Mouse (Mus musculus): ENCODE data around the gene Nr5a2. TPM values are rescaled to one million over a fixed set of nuclear protein-coding genes. Genes with fewer than 3 reads are reported as not detected.

The Nr5a2 gene
- polyA plus RNA-seq (2015; fragmentation: Nextera tagmentation; extraction: Ambion mirVana), result 0.53 and 0.70 TPM in 2 replicates

GRCm38 (mm10) chr1:136960428-136961012 lies at the start of gene Nr5a2:
Gene Nr5a2 (minus strand): TSS chr1:136960448.
- Histone ChIP-seq H3K36me3 (ENCODE audit: insufficient read depth, low read length) (no peaks in the 10 kb centered on the region), H3K4me3 (ENCODE audit: low read length) (no peak within 1 kb of the TSS), H3K4me1 (ENCODE audit: insufficient read depth, low read length) (peaks cover 6% of the 10 kb centered on the region), H3K27me3 (ENCODE audit: insufficient read depth, low read length) (peaks cover 47% of the 10 kb centered on the region), H3K9ac (replicated peaks; ENCODE audit: low read length) (no peak within 1 kb of the TSS), H3K9me3 (ENCODE audit: low read length) (no peaks in the 10 kb centered on the region), H3K27ac (ENCODE audit: low read length) (no peak within 1 kb of the TSS), H3K4me2 (replicated peaks; ENCODE audit: low read depth, low read length) (no peak within 1 kb of the TSS)
- WGBS, result 51% methylated on average over 4 of the region's 4 CpGs
- ATAC-seq (ENCODE audit: low FRiP score, low TSS enrichment), result no peak

GRCm38 (mm10) chr1:137008726-137009239 lies 48.5 kb upstream of the Nr5a2 start:
- no peaks in the 10 kb centered on the region for H3K36me3 ChIP-seq (ENCODE audit: insufficient read depth, low read length)
- no peak overlapping the region for H3K9ac ChIP-seq (replicated peaks; ENCODE audit: low read length)
- WGBS, result 50% methylated on average over 6 of the region's 6 CpGs
- no peaks in the 10 kb centered on the region for H3K4me1 ChIP-seq (ENCODE audit: insufficient read depth, low read length)
- ATAC-seq (ENCODE audit: low FRiP score, low TSS enrichment), result no peak
- no peaks in the 10 kb centered on the region for H3K27me3 ChIP-seq (ENCODE audit: insufficient read depth, low read length)
- no peaks in the 10 kb centered on the region for H3K9me3 ChIP-seq (ENCODE audit: low read length)
- no peak overlapping the region for H3K27ac ChIP-seq (ENCODE audit: low read length)
- H3K4me3 ChIP-seq (ENCODE audit: low read length), result no peak overlapping the region
- no peak overlapping the region for H3K4me2 ChIP-seq (replicated peaks; ENCODE audit: low read depth, low read length)

DNA sequence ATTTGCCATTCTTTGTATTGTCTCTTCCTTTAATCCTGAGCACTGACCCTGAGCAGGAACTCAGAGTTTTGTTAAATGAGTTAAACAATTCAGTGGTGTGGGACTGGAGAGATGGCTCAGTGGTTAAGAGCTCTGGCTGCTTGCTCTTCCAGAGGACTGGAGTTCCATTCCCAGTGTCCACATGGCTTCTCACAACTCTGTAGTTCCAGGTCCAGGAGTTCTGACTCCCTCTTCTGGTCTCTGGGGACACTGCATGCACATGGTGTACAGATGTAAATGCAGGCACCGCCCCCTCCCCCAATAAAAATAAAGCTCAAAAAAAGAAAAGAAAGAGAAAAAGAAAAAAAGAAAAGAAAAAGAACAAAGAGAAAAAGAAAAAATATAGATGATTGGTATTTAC lies 43.6 kb upstream of the Nr5a2 start:
- ATAC-seq (ENCODE audit: low FRiP score, low TSS enrichment), result no peak
- Histone ChIP-seq H3K4me3 (ENCODE audit: low read length) (no peak overlapping the region), H3K36me3 (ENCODE audit: insufficient read depth, low read length) (no peaks in the 10 kb centered on the region), H3K27me3 (ENCODE audit: insufficient read depth, low read length) (no peaks in the 10 kb centered on the region), H3K4me1 (ENCODE audit: insufficient read depth, low read length) (no peaks in the 10 kb centered on the region), H3K4me2 (replicated peaks; ENCODE audit: low read depth, low read length) (no peak overlapping the region), H3K9me3 (ENCODE audit: low read length) (0 out of 2 replicates have a peak, but pooled peaks cover 3% of the 10 kb centered on the region), H3K27ac (ENCODE audit: low read length) (no peak overlapping the region), H3K9ac (replicated peaks; ENCODE audit: low read length) (no peak overlapping the region)
- WGBS, result 100% methylated on average over 1 of the region's 1 CpGs

DNA sequence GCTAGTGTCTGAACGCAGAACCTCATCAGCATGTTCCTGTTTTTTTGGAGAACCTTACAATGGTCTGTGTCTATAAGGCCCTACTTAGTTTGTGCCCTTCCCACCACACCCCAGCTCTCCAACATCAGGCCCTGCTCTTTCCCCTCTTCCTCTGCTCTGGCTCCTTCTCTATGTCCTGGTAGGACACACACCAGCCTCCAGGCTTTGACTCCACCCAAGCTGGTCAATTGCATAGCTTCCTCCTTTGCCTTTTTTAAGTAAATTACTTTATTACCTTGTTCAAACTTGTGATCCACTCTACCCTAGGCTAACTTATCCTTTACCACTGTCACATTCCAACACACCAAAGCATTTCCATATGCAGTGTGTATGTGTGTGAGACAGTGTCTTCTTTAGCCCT lies 42.9 kb upstream of the Nr5a2 start:
- no peaks in the 10 kb centered on the region for H3K36me3 ChIP-seq (ENCODE audit: insufficient read depth, low read length)
- H3K4me1 ChIP-seq (ENCODE audit: insufficient read depth, low read length), result no peaks in the 10 kb centered on the region
- no peaks in the 10 kb centered on the region for H3K27me3 ChIP-seq (ENCODE audit: insufficient read depth, low read length)
- H3K4me3 ChIP-seq (ENCODE audit: low read length), result no peak overlapping the region
- H3K4me2 ChIP-seq (replicated peaks; ENCODE audit: low read depth, low read length), result no peak overlapping the region
- H3K9ac ChIP-seq (replicated peaks; ENCODE audit: low read length), result no peak overlapping the region
- H3K9me3 ChIP-seq (ENCODE audit: low read length), result 0 out of 2 replicates have a peak, but pooled peaks cover 3% of the 10 kb centered on the region
- ATAC-seq (ENCODE audit: low FRiP score, low TSS enrichment), result no peak
- 83% methylated on average over 1 of the region's 1 CpGs for whole genome bisulfite sequencing
- no peak overlapping the region for H3K27ac ChIP-seq (ENCODE audit: low read length)

DNA sequence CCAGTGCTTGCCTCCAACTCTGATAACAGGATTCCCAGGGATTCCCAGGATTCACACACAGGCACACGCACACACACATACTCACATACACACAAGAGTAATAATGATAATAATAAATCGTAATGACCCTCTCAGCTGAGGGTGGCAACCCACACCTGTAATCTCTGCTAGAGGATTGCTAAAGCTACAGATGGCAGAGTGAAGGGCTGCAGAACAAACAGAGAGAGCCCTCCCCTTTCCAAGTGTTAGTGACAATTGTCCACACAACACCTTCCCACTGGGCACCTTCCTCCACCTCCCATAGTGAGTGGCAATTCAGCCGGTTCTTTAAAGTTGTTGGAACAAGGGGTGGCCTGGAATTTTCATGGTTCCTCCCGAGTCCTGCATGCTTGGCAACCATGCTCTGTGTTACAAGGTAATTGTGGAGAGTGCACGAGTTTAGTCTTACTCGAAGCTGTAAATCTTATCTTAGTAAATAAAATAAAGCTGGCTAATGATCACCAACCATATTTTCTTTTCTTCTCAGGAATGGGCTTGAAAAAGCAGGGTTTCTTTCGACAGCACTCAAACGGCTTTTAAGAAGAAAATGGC lies 31.6 kb upstream of the Nr5a2 start:
- WGBS, result 33% methylated on average over 8 of the region's 8 CpGs
- Histone ChIP-seq H3K27ac (ENCODE audit: low read length) (no peak overlapping the region), H3K4me2 (replicated peaks; ENCODE audit: low read depth, low read length) (no peak overlapping the region), H3K36me3 (ENCODE audit: insufficient read depth, low read length) (no peaks in the 10 kb centered on the region), H3K4me3 (ENCODE audit: low read length) (no peak overlapping the region), H3K27me3 (ENCODE audit: insufficient read depth, low read length) (no peaks in the 10 kb centered on the region), H3K9me3 (ENCODE audit: low read length) (no peaks in the 10 kb centered on the region), H3K9ac (replicated peaks; ENCODE audit: low read length) (no peak overlapping the region), H3K4me1 (ENCODE audit: insufficient read depth, low read length) (no peaks in the 10 kb centered on the region)
- no peak for ATAC-seq (ENCODE audit: low FRiP score, low TSS enrichment)

- ATAC-seq (ENCODE audit: low FRiP score, low TSS enrichment), result no peak
Measured at GRCm38 (mm10) chr1:136980253-136980893, 20.1 kb upstream of the Nr5a2 start.

GRCm38 (mm10) chr1:136977867-136978266 lies 17.6 kb upstream of the Nr5a2 start:
- Histone ChIP-seq H3K27ac (ENCODE audit: low read length) (no peak overlapping the region), H3K4me1 (ENCODE audit: insufficient read depth, low read length) (no peaks in the 10 kb centered on the region), H3K9ac (replicated peaks; ENCODE audit: low read length) (no peak overlapping the region), H3K4me2 (replicated peaks; ENCODE audit: low read depth, low read length) (no peak overlapping the region), H3K36me3 (ENCODE audit: insufficient read depth, low read length) (no peaks in the 10 kb centered on the region), H3K4me3 (ENCODE audit: low read length) (no peak overlapping the region), H3K27me3 (ENCODE audit: insufficient read depth, low read length) (no peaks in the 10 kb centered on the region), H3K9me3 (ENCODE audit: low read length) (no peaks in the 10 kb centered on the region)
- 79% methylated on average over 3 of the region's 3 CpGs for WGBS
- ATAC-seq (ENCODE audit: low FRiP score, low TSS enrichment), result no peak

More at GRCm38 (mm10) chr1:136980253-136980893, 20.1 kb upstream of the Nr5a2 start:
- no peaks in the 10 kb centered on the region for H3K36me3 ChIP-seq (ENCODE audit: insufficient read depth, low read length)
- H3K27ac ChIP-seq (ENCODE audit: low read length), result no peak overlapping the region
- 86% methylated on average over 5 of the region's 5 CpGs for WGBS
- H3K27me3 ChIP-seq (ENCODE audit: insufficient read depth, low read length), result no peaks in the 10 kb centered on the region
- no peak overlapping the region for H3K4me2 ChIP-seq (replicated peaks; ENCODE audit: low read depth, low read length)
- no peak overlapping the region for H3K9ac ChIP-seq (replicated peaks; ENCODE audit: low read length)
- H3K4me3 ChIP-seq (ENCODE audit: low read length), result no peak overlapping the region
- H3K4me1 ChIP-seq (ENCODE audit: insufficient read depth, low read length), result no peaks in the 10 kb centered on the region
- H3K9me3 ChIP-seq (ENCODE audit: low read length), result no peaks in the 10 kb centered on the region

DNA sequence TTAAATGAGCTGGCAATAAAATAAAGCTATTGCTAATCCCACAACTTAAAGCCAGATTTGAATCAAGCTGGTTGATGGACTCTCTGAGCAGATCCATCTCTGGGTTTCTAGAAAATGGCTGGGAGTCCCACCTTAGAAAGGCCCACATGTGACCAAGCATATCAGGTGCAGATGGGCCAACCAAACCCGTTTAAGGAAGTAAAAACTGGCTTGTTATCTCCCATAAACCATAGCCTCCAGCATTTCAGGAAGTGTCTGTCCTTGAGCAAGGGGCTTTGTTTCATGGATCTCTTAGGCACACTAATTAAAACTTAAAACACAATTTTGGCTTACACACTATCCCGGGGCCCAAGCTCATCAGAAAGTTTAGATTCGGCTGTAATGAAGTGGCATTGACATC lies 13.8 kb upstream of the Nr5a2 start:
- no peaks in the 10 kb centered on the region for H3K36me3 ChIP-seq (ENCODE audit: insufficient read depth, low read length)
- H3K9ac ChIP-seq (replicated peaks; ENCODE audit: low read length), result no peak overlapping the region
- no peak overlapping the region for H3K27ac ChIP-seq (ENCODE audit: low read length)
- no peak overlapping the region for H3K4me3 ChIP-seq (ENCODE audit: low read length)
- no peaks in the 10 kb centered on the region for H3K9me3 ChIP-seq (ENCODE audit: low read length)
- no peak overlapping the region for H3K4me2 ChIP-seq (replicated peaks; ENCODE audit: low read depth, low read length)
- H3K4me1 ChIP-seq (ENCODE audit: insufficient read depth, low read length), result no peaks in the 10 kb centered on the region
- no peak for ATAC-seq (ENCODE audit: low FRiP score, low TSS enrichment)
- 87% methylated on average over 3 of the region's 3 CpGs for WGBS
- no peaks in the 10 kb centered on the region for H3K27me3 ChIP-seq (ENCODE audit: insufficient read depth, low read length)

DNA sequence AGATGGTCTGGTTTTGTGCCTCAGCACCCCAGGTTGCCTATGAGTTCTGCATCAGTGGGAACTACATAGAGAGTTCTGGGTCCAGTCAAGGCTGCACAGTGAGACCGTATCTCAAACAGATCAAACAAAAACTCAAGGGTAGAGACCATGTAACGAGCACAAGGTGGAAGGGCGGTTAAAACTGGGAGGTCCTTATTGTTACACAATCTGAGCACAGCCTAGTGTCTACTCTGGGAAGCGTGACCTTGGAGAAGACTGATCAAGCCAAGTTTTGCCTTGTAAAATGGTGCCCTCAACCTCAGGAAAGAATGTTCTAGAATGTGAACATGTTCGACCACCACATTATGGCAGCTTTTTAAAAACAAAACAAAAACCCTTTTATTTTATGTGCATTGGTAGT lies 12.8 kb upstream of the Nr5a2 start:
- Histone ChIP-seq H3K27ac (ENCODE audit: low read length) (no peak overlapping the region), H3K9ac (replicated peaks; ENCODE audit: low read length) (no peak overlapping the region), H3K9me3 (ENCODE audit: low read length) (no peaks in the 10 kb centered on the region), H3K4me3 (ENCODE audit: low read length) (no peak overlapping the region), H3K36me3 (ENCODE audit: insufficient read depth, low read length) (no peaks in the 10 kb centered on the region), H3K4me1 (ENCODE audit: insufficient read depth, low read length) (no peaks in the 10 kb centered on the region), H3K27me3 (ENCODE audit: insufficient read depth, low read length) (no peaks in the 10 kb centered on the region), H3K4me2 (replicated peaks; ENCODE audit: low read depth, low read length) (no peak overlapping the region)
- ATAC-seq (ENCODE audit: low FRiP score, low TSS enrichment), result no peak
- WGBS, result 85% methylated on average over 5 of the region's 5 CpGs

GRCm38 (mm10) chr1:136970995-136971394 lies 10.7 kb upstream of the Nr5a2 start:
- H3K9ac ChIP-seq (replicated peaks; ENCODE audit: low read length), result no peak overlapping the region
- no peak overlapping the region for H3K27ac ChIP-seq (ENCODE audit: low read length)
- ATAC-seq (ENCODE audit: low FRiP score, low TSS enrichment), result no peak
- H3K4me1 ChIP-seq (ENCODE audit: insufficient read depth, low read length), result 0 out of 2 replicates have a peak, but pooled peaks cover 2% of the 10 kb centered on the region
- WGBS, result 84% methylated on average over 8 of the region's 8 CpGs
- no peak overlapping the region for H3K4me3 ChIP-seq (ENCODE audit: low read length)
- no peak overlapping the region for H3K4me2 ChIP-seq (replicated peaks; ENCODE audit: low read depth, low read length)
- no peaks in the 10 kb centered on the region for H3K36me3 ChIP-seq (ENCODE audit: insufficient read depth, low read length)
- no peaks in the 10 kb centered on the region for H3K27me3 ChIP-seq (ENCODE audit: insufficient read depth, low read length)
- no peaks in the 10 kb centered on the region for H3K9me3 ChIP-seq (ENCODE audit: low read length)
